Mouse (Mus musculus) c-Kit-positive CD71-positive TER-119-positive erythroid progenitor cells, embryonic 14.5 days (primary cell): Measurements from ENCODE around the gene Gm17693.
"Not testable (repeated sequence)": the region's sequence is repeated elsewhere in the genome, so short reads cannot be mapped to it uniquely, and the experiment has no call there.

Source experiments
- DNase-seq: peaks from one replicate; pipeline ENCODE4 v3.0.0-alpha.2; 2013; ENCODE audit warnings: low spot score

The Gm17693 gene

DNA sequence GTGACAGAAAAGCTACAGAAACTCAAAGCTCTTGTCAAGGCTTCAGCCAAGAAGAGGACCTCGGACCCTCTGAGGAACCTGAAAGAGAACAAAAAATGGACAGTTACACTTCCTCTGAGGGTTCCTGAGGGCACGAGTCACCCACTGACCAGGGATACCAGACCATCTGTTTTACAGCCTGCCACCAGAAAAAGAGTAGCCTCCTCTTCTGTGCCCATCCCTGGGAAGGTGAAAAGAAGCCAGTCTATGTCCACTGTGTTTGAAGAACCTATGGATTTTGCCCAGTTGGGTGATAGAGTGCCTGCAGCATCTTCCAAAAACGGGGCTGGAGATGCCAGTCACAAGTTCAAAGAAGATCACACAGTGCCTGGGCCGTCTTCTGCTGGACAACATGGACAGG is at the start of gene Gm17693:
Gm17693 (plus strand) TSS at position 301 of the 400 bp plus-strand sequence.
- DNase-seq = not testable (repeated sequence)
